Mouse (Mus musculus): ENCODE data around the gene Col23a1.
A peak's percentile ranks its signal among the peaks of the same experiment; 100 is the strongest.

The Col23a1 gene

GRCm38 (mm10) chr11:51431287-51431686 lies 141.6 kb downstream of the Col23a1 start:
- no peak for DNase-seq (ENCODE audit: low read depth, low spot score)

GRCm38 (mm10) chr11:51431968-51432367 lies 142.2 kb downstream of the Col23a1 start:
- DNase-seq (ENCODE audit: low read depth, low spot score): no peak

GRCm38 (mm10) chr11:51442006-51442405 lies 152.3 kb downstream of the Col23a1 start:
- no peak for DNase-seq (ENCODE audit: low read depth, low spot score)

GRCm38 (mm10) chr11:51442599-51442998 lies 152.9 kb downstream of the Col23a1 start:
- no peak for DNase-seq (ENCODE audit: low read depth, low spot score)

- peak; percentile 52 for DNase-seq (ENCODE audit: low read depth, low spot score)
Observed at GRCm38 (mm10) chr11:51443818-51444217, 154.1 kb downstream of the Col23a1 start.

DNA sequence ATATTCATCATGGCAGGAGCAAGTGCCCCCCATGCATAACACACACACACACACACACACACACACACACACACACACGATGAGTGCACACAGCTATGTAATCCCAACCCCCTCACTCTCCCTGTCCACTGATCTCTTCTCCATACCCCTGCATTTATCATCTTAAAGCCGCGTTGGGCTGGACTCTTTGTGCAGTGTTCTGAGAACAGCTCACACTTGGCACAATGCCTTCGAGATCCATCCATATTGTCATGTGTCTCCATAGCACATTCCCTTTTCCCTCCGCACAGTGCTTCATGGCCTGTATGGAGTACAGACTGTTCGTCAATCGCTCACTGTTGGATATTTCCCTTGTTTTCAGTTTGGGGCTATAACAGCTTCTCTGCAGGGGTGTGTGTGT lies 154.9 kb downstream of the Col23a1 start:
- DNase-seq (ENCODE audit: low read depth, low spot score): no peak

DNA sequence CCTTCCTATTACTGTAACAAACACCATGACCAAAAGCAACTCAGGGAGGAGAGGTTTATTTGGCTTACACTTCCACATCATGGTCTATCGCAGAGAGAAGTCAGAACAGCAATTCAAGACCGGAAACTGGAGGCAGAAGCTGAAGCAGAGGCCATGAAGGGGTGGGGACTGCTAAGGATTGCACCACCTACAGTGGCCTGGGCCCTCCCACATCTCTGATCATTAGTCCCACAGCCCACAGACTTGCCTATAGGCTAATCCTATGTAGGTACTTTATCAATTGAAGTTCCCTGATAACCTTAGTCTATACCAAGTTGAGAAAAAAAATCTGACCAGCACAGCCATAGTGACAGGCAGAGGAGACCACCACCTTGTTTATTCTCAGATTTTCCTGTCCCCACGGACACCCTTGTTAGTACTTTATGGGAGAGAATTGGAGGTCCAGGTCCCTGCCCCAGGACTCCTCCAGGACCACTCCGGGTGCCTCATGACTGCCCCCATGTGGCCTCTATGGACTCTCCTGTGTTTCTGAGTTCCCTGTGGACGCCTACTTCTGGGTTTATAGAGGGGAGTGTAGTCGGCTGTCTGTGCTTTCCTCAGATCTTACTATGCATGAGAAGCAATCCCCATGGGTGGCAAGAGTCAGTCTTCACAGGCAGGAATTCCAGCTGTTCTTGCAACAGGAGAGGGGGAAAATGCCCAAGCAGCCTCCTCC lies 157.1 kb downstream of the Col23a1 start:
- peak; percentile 36 for DNase-seq (ENCODE audit: low read depth, low spot score)

- no peak for DNase-seq (ENCODE audit: low read depth, low spot score)
Observed at GRCm38 (mm10) chr11:51448256-51448655, 158.5 kb downstream of the Col23a1 start.

GRCm38 (mm10) chr11:51448680-51449079 lies 159.0 kb downstream of the Col23a1 start:
- no peak for DNase-seq (ENCODE audit: low read depth, low spot score)

DNA sequence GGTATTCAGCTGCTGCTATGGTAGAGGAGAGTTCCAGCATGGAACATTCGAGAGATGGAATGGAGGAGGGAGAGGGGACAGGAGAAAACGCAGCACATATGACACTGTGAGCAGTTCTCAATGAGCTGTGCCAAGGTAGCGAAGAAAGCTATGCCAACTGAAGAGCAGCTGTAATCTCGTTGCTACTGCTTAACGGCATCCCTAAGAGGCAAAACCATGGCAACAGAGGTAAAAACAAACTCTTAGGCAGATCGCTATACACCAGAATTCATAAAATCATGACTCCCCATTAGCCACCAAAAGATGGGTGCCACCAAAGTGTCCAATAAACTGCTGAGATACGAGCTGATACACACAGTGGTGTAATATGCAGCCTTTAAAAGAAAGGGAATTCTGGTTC lies 160.2 kb downstream of the Col23a1 start:
- no peak for DNase-seq (ENCODE audit: low read depth, low spot score)

DNA sequence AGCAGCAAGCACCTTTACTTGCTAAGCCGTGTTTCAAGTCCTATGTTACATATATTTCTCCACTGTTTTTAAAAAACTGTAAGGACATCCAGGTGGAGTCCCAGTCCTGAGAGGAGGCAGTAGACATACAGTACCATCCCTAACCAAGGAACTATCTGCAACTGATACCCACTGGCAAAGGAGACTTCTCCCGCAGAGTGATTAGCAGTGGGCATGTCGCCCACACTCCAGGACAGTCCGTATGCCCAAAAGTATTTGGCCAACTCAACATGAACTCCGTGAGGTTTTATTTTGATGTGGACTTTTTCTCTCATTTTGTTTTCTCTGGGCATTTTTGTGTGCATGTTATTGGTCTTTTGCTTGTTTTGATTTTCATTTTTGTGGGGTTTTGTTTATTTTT lies 161.6 kb downstream of the Col23a1 start:
- DNase-seq (ENCODE audit: low read depth, low spot score): no peak

DNA sequence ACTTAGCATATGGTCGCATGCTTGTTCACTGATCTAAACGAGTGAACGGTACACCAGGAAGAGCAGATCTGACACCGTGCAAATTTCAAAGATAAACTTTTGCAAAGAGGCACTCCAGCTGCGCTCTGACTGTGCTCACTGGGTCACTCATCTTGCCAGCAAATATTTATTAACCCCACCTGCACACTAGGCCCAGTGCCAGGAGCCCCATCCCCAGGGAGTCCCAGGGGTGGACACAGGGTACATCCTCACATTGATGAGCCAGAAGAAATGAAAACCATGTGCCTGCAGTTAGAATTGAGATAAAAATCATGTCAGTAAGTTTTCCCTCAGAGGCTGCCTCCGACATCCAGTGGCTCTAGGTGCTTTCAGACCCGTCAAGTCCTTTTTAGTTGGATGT lies 162.2 kb downstream of the Col23a1 start:
- no peak for DNase-seq (ENCODE audit: low read depth, low spot score)

- no peak for DNase-seq (ENCODE audit: low read depth, low spot score)
Observed at GRCm38 (mm10) chr11:51453742-51454141, 164.0 kb downstream of the Col23a1 start.

DNA sequence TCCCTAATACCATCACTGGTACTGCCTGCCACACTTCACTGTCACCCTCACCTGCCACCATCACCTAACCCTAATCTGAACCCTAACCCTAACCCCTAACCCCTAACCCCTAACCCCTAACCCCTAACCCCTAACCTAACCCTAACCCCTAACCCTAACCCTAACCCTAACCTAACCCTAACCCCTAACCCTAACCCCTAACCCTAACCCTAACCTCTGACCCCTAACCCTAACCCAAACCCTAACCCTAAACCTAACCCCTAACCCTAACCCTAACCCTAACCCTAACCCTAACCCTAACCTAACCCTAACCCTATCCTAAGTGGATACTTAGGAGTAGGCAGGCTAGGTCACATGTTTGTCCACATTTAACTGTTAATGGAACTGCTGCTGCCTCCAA lies 165.8 kb downstream of the Col23a1 start:
- no peak for DNase-seq (ENCODE audit: low read depth, low spot score)

- no peak for DNase-seq (ENCODE audit: low read depth, low spot score)
Observed at GRCm38 (mm10) chr11:51457624-51458023, 167.9 kb downstream of the Col23a1 start.

DNA sequence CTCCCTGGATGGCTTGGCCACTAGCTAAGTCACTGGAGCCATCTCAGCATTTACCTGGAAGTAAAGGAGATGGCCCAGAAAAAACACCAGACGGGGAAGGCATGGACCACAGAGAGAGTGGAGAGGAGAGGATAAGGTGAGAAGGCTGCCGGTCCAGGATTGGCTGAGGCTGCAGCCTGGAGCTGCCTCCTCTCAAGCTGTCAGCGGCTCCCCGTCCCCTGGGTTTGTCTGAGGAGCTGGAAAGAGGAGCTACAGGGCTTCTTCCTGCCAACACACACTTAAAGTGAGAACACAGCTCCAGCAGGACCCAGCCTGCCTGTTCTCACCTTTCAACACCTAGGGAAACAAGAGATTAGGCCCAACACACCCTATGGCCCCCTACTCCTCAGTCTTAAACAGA lies 168.9 kb downstream of the Col23a1 start:
- DNase-seq (ENCODE audit: low read depth, low spot score): no peak

DNA sequence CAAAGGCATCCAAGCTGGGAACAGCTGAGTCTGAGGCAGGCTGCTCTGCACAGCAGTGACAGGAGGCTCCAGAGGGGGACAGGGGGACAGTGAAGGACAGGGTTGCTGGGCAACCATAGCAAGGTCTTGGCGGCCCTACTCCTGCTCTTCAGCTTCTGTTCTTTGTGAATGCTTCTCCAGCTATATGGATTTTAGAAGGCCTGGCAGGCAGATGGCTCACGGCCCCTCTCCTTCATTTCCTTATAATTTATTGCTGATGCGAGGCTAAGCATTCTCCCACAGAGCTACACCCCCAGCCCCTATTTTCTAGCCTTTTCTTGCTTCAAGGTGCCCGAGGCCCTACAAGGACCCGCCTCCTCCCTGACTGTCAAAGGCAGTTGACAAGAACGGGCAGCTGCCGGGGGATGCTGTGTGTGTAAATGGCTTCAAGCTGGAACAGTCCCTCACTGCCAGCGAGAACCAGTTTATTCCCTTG lies 169.9 kb downstream of the Col23a1 start:
- no peak for DNase-seq (ENCODE audit: low read depth, low spot score)

- no peak for DNase-seq (ENCODE audit: low read depth, low spot score)
Observed at GRCm38 (mm10) chr11:51468737-51469136, 179.0 kb downstream of the Col23a1 start.

- DNase-seq (ENCODE audit: low read depth, low spot score): no peak
Observed at GRCm38 (mm10) chr11:51469341-51469831, 179.7 kb downstream of the Col23a1 start.

DNA sequence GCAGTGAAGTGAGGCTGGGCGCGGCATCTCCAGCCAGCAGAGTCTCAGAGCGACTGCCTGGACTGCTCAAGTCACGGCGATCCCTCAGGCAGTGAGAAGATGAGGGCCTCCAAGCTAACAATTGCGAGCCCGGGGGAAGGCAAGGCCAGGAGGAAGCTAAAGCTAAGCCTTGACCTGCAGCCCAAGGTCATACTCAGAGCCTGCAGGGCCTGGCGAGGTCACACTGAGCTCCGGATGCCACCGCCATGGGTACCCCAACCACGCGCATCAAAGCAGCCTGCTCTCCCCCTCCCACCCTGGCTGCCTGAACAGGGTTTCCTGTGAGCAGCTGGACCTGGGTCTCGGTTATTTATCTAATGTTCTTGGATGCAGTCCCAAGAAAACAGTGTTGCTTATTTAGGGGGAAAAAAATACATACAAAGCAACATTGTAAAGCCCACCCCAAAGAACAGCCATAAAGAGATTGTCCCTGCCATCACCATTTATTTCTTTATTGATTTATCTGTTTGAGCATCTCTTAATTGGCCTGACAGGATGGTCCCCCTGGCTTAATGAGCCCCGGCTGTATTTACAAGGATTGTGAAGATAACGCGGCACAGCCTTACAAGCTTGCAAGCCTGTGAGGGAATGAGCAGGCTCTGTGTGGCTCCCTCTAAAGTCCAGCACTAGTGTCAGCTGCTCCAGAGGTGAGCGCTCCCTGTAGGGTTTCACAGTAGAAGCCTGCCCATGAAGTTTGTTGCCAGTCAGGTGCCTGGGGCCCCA lies 180.8 kb downstream of the Col23a1 start:
- DNase-seq (ENCODE audit: low read depth, low spot score): no peak

GRCm38 (mm10) chr11:51473686-51474085 lies 184.0 kb downstream of the Col23a1 start:
- no peak for DNase-seq (ENCODE audit: low read depth, low spot score)

DNA sequence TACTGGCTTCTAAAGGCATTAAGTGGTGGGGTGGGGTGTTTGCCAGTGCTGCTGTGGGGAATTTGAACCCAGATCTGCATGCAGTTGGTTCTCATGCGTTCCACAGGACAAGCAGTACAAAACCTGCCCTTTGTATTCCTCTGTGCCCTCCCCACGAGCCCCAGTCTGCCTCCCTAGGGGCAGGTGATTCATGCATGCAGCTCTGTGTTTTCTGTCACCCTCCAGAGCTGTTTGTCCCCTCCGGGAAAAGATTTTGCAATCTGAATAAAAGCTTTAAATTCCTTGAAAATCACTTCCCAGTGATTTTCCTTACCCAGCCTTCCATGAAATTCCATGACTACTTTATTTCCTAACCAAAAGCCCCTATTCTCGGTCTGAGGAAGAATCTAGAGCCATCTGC lies 186.8 kb downstream of the Col23a1 start:
- DNase-seq (ENCODE audit: low read depth, low spot score): no peak

GRCm38 (mm10) chr11:51477571-51477970 lies 187.9 kb downstream of the Col23a1 start:
- DNase-seq (ENCODE audit: low read depth, low spot score): no peak

Measured in c-Kit-negative CD71-positive TER-119-positive erythroid progenitor cells, embryonic 14.5 days (primary cell).